Mouse (Mus musculus): ENCODE data around the gene Purb. TPM values are rescaled to one million over a fixed set of nuclear protein-coding genes. Genes with fewer than 3 reads are reported as not detected.
"Not testable (repeated sequence)": the region's sequence is repeated elsewhere in the genome, so short reads cannot be mapped to it uniquely, and the experiment has no call there.

Purb gene
- total RNA-seq, 2 experiments from 2014 or later, result 29.5 to 31.0 TPM

DNA sequence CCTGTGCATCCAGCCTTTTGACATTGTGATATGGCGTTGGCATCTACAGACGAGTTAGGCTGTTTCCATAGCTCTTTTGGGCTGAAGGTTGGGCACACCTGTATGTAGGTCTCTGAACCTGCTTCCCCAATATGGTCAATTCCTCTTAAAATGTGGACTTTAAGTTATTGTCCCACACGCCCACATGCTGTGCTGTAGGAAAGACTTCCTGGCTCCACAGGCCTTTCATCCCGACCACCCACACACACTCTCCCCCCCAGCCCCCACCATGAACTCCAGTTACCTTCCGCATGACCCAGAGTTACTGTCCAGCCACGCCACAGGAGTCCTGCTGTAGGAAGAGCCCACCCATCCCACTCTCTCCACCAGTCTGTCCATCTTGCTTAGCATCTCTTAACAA is 11.2 kb upstream of the Purb start:
- DNase-seq, result no peak

DNA sequence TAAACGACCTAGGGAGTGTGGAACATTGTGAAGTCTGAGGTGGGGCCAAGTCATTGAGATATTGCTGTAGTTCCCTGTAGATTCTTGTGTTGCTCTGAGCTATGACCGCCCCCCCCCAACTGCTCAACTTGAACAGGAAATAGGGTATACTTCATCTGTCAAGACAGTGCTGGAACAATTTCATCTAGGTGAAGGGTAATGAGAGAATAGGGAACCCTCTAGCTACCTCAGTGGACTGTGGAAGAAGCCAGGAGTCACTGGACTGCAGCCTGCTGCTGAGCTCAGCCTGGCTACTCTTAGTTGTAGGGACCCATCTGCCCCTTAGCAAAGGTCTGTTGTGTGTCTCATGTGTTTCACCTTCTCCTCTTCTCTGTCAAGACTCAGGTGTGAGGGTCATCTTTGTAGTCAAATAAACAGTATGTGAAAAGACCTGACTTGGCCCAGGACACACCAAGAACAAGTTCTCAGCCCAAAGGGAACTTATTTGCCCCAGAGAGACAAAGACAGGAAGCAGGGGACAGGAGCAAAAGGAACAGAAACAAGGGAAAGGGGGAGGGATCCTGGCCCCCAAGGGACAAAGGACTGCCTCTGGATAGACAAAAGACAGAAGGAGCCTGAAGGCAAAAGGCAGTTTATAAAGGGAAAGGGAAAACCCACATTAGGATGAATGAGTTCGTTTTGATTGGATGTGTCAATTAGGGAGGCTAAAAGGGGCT is 8.7 kb upstream of the Purb start:
- peak; percentile 14 to 40 for DNase-seq

DNA sequence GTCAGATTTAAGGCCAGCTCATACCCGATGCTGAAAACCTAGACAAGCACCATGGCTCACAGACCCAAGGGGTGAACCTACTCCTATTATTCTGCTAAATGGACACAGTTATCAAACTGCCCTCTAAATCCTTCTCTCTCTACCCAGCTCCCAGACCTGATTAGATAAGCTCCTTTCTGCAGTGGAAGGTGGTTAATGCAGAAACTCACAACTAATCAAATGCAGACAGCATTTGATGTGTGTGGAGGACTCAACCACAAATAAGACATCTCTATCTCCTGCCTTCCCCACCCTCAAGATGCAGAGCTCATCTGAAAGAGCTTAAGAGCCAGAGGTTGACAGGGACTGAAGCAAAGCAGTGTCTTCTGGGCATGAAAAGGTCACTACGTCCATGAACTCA is 7.4 kb upstream of the Purb start:
- DNase-seq, result no peak

DNA sequence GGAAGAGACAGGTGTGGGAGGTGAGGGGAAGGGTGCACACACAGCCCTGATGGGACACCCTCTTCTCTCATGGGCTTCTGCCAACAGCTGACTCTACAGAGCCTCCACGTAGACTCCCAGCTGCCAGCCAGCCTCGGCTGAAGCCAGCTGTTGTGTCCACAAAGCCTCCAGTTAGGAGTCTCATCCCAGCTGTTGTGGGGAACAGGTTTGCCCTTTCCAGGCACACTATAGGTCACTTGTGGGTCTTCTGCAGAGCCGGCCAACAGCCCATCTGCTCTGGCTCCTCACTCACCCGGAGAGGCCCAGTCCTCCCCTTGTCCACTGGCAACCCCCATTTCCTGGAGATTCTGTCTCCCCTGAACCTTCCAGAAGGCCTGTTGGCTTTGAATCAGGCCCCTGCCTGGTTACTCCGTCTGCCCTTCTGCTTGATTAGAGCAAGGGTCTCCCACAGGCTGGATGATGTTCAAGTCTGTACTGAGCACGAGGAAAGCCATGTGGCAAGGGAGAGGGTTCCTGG is 6.0 kb upstream of the Purb start:
- DNase-seq, result no peak

DNA sequence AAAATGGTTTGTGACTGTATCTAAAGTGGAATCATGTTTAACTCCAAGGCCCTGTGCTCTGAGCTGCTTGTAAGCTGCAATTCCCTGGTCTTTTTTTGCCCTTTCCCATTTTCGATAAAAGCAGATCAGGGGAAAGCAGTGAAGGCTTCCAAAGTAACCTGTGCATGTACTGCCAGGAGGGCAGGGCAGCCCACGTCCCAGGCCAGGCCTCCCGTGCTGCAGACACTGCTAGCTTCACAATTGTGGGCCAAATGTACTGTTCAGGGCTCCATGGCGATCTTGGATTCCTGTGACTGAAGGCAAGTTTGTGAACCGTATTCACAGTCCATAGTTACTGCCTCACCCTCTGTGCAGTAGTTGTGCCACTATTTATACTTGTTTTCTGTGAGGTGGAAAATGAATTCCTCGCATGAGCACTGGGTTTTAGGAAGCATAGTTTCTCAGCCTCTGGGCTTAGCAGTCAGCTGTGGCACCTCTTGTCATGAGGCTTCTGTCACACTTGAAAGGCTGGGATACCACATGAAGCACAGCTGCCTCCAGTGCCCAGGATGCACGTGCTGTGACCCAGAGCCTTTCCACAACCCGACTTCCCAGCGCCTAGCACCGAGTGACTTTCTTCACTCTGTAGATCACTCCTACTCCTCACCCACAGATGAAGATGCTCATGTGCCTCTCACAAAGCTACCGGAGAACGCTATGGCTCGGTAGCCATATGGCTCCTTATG is 5.1 kb upstream of the Purb start:
- no peak for DNase-seq

DNA sequence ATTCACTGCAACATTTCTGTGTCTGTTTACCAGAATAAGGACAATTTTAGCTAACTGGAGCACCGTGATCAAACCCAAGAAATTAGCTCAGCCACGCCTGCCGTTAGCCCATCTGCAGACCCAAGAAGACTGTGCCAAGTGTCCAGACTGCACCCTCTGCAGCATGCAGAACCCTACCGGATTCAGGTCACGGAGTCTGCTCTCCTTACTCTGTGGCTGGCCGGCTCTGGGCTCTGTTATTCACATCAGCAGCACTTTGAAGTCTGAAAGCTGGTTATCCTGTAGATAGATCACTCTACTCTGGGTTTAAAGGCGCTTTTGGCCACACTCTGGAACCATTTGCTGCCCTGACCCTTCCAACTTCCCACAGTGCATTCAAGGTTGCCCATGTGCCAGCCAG is 4.5 kb upstream of the Purb start:
- no peak for DNase-seq

DNA sequence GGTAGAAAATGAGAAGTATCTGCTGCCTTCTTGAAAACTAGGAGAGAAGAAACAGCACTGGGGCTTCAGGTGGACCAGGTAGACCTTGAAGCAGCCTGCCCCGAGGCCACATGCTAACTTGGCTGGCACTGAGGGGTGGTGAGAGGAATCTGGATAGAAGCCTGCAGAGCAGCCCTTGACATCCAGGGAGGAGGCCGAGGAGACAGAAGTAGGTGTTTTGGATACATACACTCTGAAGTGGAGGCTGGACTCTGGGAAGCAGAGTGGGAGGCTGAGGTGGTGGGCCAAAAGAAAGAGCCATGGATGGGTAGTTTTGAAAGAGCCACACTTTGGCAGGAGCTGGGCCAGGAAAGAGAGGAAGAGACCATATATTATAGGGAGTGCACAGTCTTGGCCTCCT is 3.5 kb upstream of the Purb start:
- no peak for DNase-seq

DNA sequence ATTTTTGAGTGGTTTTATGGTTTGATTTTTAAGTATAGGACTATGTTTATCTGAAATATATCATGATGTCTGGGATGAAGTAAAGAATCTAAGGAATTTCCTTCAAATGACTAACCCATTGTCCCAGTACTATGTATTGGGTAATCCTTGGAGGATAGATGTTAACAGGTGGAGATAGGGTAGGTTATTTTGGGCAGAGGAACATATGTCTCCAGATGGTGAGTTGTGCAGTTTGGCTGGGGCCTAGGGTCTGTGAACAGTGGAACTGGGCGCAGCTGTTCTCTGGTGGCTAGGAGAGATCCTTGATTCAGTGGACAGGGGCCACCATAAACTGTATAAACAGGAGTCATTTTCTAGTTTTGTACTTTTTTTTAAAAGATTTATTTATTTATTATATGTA is 1.6 kb upstream of the Purb start:
- no peak for DNase-seq

DNA sequence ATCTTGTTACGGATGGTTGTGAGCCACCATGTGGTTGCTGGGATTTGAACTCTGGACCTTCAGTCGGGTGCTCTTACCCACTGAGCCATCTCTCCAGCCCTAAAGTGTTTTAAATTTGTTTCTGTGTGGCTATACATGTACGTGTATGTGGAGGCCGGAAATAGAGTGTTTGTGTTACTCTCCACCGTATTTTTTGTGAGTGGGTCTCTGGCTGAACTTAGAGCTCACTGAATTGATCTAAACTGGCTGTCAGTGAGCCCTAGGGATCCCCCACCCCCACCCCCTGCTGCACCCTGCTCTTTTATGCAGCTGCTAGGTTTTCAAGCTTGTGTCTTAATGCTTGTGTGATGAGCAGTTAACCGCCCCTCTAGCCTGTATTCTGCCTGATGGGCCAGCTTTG is 1.2 kb upstream of the Purb start:
- no peak for DNase-seq

DNA sequence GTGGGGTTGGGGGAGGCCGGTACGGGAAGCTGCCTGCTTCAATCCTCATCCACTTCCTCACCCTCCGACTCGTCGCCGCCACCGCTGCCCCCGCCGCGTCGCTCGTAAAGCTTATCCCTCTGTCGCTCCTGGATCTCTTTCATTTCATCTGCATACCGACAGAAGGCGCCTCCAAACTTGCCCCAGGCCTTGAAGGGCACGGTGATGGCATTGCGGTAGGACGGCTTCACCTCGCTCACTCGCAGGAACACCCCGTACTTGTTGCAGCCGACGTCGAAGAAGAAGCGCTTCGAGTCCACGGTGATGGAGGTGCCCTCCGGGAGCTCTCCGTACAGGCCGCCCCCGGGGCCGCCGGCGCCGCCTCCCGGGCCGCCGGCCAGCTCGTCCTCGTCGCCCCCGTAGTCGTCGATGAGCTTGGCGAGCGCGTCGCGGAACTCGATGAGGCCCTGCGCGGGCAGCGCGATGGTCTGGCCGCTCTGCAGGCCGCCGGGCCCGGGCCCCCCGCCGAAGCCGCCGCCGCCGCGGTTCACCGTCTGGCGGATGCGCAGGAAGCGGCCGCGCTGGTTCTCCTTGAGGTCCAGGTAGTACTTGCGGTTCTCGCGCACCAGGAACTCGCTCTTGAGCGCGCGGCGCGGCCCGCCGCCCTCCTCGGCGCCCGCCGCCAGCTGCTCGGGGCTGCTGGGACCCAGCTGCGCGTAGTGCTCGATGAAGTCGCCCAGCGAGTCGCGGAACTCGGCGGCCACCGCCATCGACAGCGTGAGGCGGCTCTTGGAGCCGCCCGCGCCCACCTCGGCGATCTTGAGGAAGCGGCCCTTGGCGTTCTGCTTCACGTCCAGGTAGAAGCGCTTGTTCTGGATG is 614 bp downstream of the Purb start:
- DNase-seq, result peak; percentile 56 to 68

DNA sequence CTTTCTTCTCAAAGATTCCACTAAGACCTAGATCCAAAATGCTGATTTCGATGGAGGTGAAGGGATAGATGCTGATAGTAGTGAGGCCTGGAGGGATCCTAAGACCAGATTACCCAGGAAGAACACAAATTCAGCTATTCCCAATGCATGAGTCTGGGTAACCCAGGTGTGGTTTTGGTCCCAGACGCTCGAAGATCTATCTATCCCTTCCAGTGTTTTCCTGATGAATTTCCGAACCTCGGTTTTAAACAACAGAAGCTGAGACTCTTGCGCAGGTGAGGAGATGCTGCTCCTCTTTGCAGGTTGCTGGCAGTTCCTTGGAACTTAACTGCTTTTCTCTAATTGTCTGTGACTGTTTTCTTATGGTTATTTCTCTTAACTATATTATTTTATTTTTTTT is 1.3 kb downstream of the Purb start:
- DNase-seq, result no peak

DNA sequence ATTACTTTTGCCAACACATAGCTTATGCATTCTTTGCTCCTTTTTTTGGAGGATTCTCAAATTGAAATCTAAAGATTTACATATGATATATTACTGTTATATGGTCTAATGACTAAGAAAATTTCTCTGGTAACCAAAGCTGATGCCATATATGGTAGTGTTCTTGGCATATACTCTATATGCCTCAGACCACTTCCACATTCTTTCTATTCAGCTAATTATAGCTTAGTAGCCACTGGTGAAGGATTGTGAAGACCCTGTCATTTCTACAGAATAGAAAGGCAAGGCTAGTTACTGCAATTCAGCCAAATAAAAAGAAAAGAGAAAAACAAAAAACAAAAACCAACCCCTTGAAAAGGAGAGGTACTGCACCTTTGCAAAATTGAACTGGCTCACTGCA is 3.6 kb downstream of the Purb start:
- no peak for DNase-seq

DNA sequence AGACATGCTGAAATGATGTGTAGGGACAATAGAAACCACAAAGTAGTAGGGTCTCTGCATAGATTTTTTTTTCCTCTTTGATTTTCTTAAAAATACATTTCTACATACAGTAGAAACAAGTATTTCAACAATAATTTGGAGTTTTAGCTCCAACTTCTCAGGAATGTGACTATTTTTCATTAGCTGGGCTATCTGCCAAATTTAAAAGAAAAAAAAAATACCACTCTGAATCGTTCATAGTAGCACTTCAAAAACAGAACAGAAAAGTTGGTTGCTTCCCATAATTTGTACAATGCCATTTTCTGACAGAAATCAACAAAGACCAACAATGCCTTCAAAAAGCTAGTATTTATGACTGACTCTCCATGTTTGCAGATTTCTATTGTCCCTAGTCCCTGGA is 4.2 kb downstream of the Purb start:
- no peak for DNase-seq

DNA sequence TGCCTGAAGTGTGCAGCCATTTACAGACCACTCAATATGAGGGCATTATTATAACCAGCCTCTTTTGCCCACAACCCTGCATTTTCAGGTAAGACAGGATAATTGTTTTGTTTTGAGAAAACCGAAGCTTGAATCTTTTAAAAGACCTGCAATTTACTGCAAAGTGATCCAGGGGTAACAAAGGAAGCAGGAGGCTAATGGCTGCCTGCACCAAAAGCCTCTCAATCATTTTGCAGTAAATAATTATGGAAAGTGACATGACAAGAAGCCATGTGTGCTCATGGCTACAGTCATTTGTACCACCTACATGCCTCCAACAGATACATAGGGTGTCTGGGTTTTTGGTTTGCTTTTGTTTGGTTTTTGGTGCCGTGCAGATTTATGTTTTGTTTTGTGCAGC is 4.7 kb downstream of the Purb start:
- DNase-seq, result no peak

DNA sequence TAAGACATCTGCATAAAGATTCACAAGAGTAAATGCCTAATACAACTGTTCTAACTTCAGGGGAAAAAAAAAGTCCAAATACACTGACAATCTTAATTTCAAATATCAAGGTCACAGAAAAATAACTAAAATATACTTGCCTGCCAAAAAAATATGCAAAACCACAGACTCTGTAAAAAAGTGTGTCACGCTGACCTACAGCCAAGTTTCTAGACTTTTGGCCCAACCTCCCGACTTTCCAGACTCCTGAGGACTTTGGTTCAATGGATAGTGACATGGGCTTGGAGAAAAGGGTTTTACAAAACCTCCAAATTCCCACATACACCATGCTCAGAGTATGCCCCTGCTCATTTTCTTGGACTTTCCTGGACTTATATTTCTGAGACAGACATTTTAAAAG is 7.2 kb downstream of the Purb start:
- DNase-seq, result no peak

DNA sequence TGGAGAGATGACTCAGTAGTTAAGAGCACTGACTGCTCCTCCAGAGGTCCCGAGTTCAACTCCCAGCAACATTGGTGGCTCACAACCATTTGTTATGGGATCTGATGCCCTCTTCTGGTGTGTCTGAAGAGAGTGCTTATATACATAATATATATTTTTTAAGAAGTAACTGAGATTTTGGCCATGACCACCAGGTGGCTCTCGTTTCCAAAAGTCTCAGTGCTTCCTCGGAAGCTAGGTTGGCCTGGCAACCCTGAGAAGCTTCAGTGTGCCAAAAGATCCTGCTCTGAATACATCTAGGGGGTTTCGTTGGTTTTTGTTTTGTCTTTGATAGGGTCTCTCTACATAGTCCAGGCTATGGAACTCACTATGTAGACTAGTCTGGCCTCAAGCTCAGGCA is 10.6 kb downstream of the Purb start:
- peak; percentile 54 to 66 for DNase-seq

DNA sequence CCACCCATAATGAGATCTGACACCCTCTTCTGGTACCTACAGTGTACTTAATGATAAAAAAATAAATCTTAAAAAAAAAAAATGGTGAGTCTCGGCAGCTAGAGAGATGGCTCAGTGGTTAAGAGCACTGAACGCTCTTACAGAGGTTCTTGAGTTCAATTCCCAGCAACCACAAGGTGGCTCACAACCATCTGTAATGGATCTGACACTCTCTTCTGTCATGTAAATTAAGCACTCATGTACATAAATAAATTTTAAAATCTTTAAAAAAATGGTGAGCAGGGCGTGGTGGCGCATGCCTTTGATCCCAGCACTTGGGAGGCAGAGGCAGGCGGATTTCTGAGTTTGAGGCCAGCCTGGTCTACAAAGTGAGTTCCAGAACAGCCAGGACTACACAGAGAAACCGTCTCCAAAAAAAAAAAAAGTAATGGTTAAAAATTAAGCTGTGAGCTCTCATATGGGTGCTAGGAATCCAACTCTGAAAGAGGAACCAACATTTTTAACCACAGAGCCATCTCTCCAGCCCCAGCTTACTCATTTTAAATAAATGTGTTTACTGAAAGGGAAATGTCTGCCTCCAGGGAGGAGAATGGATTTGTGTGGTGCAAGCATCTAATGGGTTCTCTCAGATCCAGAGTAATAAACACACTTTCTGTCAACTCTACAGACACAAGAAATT is 12.4 kb downstream of the Purb start:
- DNase-seq, result no peak

DNA sequence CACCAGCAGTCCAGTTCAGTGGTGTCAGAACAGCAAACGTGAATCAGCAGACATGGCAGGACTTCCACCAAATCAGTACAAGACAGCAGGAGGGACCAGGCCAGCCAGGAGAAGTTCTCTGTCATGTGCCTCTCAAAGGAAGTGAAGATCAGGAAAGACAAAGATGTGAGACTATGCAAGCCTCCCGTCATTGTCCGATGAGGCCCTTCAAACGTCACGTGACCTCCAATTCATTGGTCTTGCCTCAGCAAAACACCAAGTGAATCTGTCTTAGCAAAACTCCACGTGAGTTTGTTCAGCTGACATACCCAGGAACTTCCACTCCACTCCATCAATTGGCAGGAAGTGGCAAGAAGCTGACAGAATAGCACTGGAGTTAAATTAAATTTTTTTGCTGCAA is 19.6 kb downstream of the Purb start:
- DNase-seq, result no peak

DNA sequence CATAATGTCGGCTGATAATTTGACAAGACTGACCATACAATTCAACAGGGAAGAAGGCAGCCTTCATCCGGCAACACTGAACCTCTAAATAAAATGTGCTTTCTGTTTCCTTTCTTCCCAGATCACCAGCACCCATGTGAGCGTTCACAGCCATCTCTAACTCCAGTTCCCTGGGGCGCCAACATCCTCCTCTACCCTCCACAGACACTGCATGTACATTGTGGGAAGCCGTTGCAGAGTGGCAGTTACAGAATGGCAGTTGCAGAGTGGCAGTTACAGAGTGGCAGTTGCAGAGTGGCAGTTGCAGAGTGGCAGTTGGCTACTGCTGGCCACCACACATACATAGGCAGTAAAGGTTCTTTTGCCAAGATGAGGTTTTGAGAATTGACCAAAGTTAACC is 27.6 kb downstream of the Purb start:
- DNase-seq, result not testable (repeated sequence)

DNA sequence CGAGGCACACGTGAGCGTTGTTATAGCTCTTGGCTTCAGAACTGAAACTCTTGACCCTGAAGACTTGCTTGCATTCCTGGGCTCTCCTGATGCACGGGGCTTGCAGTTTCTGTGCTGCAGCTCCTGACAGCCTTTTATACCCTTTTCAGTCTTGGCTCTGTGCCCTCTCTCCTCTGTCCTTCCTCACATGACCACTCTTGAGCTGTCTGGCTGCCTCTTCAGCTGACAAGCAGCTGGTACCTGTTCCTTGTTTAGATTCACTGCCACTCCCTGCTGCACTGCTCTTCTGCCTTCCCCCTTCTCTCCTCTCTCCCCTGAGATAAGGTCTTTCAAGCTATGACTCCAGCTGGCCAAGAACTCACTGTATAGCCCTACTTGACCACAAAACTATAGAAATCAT is 28.2 kb downstream of the Purb start:
- DNase-seq, result no peak

DNA sequence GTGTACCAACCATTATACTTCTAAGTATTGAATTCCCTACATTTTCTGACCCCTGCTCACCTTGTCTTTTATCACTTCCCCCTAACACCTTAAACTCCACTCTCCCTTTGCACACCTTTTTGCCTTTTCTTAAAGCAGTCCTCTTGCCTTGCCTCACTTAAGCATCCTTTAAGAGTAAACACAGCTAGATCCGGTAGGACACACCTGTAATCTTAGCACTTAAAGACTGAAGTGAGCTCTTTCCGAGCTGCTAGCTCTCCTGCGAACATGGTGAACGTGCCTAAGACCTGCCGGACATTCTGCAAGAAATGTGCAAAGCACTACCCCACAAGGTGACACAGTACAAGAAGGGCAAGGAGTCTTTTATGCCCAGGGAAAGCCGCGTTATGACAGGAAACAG is 29.8 kb downstream of the Purb start:
- DNase-seq, result no peak

DNA sequence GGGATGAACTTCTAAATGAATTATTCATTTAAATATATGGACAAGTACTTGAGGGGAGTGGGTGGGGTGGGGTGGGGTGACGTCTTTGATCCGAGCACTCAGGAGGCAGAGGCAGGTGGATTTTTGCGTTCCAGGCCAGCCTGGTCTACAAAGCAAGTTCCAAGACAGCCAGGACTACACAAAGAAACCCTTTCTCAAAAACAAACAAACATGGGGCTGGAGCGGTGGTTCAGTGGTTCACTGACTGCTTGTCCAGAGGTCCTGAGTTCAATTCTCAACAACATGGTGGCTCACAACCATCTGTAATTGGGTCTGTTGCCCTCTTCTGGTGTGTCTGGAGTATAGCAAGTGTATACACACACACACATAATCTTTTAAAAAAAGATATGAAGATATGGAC is 30.3 kb downstream of the Purb start:
- no peak for DNase-seq

Measured in heart, adult 18-20 months (tissue).